Mouse (Mus musculus) brain, embryonic 14.5 days (tissue): ENCODE results near the gene Hdac4.

Source experiments
- CTCF ChIP-seq: fragments of 200-500 bp; IDR thresholded peaks from 2 replicates; pipeline ENCODE4 v1.5.1; 2012; ENCODE audit warnings: inconsistent platforms, mild to moderate bottlenecking, moderate library complexity, borderline replicate concordance; ENCODE audit not compliant: insufficient read depth, insufficient read length; ENCODE audit errors: extremely low read depth
- POLR2A ChIP-seq: fragments of 200-500 bp; IDR thresholded peaks from 2 replicates; pipeline ENCODE4 v1.6.1; 2012; ENCODE audit warnings: mild to moderate bottlenecking, inconsistent platforms, borderline replicate concordance; ENCODE audit not compliant: poor library complexity, insufficient read depth, insufficient read length, severe bottlenecking; ENCODE audit errors: extremely low read depth

DNA sequence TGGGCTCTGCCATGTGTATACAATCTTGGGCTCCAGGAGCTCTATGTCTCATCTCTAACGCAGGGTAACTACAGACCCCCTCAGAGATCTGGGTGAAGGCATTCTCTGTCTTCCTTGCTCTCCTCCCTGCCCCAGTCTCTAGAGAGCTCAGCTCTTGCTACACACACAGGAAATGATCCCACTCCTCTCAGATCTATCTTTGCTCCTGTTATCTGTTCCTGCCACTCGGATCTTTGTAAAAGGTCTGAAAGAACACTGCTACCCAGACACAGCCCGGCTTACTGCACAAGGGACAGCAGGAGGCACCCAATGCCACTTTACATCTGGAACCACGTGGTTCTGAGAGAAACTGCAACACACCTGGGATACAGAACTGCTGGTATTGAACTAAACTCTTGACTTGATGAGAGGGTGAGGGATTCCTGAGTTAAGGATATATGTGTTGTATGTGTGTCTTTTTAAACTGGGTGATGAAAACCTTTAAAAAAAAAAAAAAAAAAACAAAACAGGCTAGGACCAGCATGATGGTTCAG is 134.9 kb downstream of the Hdac4 start:
- TF ChIP-seq CTCF (no peak), POLR2A (no peak)
